Mouse (Mus musculus) brown adipose tissue, adult 24 weeks (tissue): ENCODE data around the gene Btbd2. TPM values are rescaled to one million over a fixed set of nuclear protein-coding genes. Genes with fewer than 3 reads are reported as not detected.
"Not testable (repeated sequence)": the region's sequence is repeated elsewhere in the genome, so short reads cannot be mapped to it uniquely, and the experiment has no call there.

Experiments used
- H3K27ac ChIP-seq: fragments of 200-500 bp; replicated peaks from 2 replicates; pipeline ENCODE4 v1.5.1; 2012; ENCODE audit warnings: low read depth, mild to moderate bottlenecking, low read length
- H3K4me1 ChIP-seq: fragments of 200-500 bp; 2 replicates; pipeline ENCODE4 v1.6.1; 2012; ENCODE audit warnings: low read length, mixed read lengths; ENCODE audit not compliant: control insufficient read depth, insufficient read depth, insufficient read length
- H3K4me3 ChIP-seq: fragments of 200-500 bp; 2 replicates; pipeline ENCODE4 v1.5.1; 2012; ENCODE audit warnings: low read depth, mild to moderate bottlenecking, low read length, moderate library complexity; ENCODE audit not compliant: insufficient read depth
- polyA plus RNA-seq: library from polyadenylated mRNA; stranded (reverse); fragments of >200 nt; gene quantifications from 2 replicates; pipeline ENCODE4 v1.2.4, GENCODE M21; 2012; ENCODE audit not compliant: missing spikeins, insufficient read depth, insufficient read length

Gene Btbd2
- polyA plus RNA-seq, 1 experiment = 20.6 TPM

GRCm38 (mm10) chr10:80653156-80653720 is 3.6 kb downstream of the Btbd2 start:
- H3K27ac ChIP-seq = no peak overlapping the region

GRCm38 (mm10) chr10:80650392-80650791 is 6.5 kb downstream of the Btbd2 start:
- H3K27ac ChIP-seq = no peak overlapping the region
- H3K4me1 ChIP-seq = peaks cover 4% of the 10 kb centered on the region; the same call in 1 of the 2 replicates
- no peak overlapping the region for H3K4me3 ChIP-seq

More at GRCm38 (mm10) chr10:80653156-80653720, 3.6 kb downstream of the Btbd2 start:
- peaks cover 7% of the 10 kb centered on the region for H3K4me1 ChIP-seq
- no peak overlapping the region for H3K4me3 ChIP-seq

GRCm38 (mm10) chr10:80649910-80650309 is 7.0 kb downstream of the Btbd2 start:
- H3K4me3 ChIP-seq, H3K27ac ChIP-seq, H3K4me1 ChIP-seq: not testable (repeated sequence)

- no peak overlapping the region for H3K27ac ChIP-seq
Measured at GRCm38 (mm10) chr10:80646936-80647335, 9.9 kb downstream of the Btbd2 start.

GRCm38 (mm10) chr10:80635345-80635744 is 21.5 kb downstream of the Btbd2 start:
- Histone ChIP-seq H3K4me3 (no peak overlapping the region), H3K27ac (no peak overlapping the region), H3K4me1 (peaks cover 2% of the 10 kb centered on the region; the same call in 1 of the 2 replicates)

More at GRCm38 (mm10) chr10:80646936-80647335, 9.9 kb downstream of the Btbd2 start:
- H3K4me3 ChIP-seq = no peak overlapping the region
- no peaks in the 10 kb centered on the region for H3K4me1 ChIP-seq

- Histone ChIP-seq H3K4me3 (no peak overlapping the region), H3K4me1 (peaks cover 36% of the 10 kb centered on the region), H3K27ac (no peak overlapping the region)
Measured at GRCm38 (mm10) chr10:80628925-80629324, 27.9 kb downstream of the Btbd2 start.

GRCm38 (mm10) chr10:80627685-80628084 is 29.2 kb downstream of the Btbd2 start:
- Histone ChIP-seq H3K4me1 (peaks cover 36% of the 10 kb centered on the region), H3K4me3 (no peak overlapping the region), H3K27ac (no peak overlapping the region)

GRCm38 (mm10) chr10:80625764-80626163 is 31.1 kb downstream of the Btbd2 start:
- H3K4me1 ChIP-seq = peaks cover 36% of the 10 kb centered on the region
- H3K4me3 ChIP-seq = no peak overlapping the region
- no peak overlapping the region for H3K27ac ChIP-seq

- peak overlapping the region; percentile 87 for H3K4me3 ChIP-seq
- peak overlapping the region; percentile 88 for H3K27ac ChIP-seq
- H3K4me1 ChIP-seq = peaks cover 18% of the 10 kb centered on the region
Measured at GRCm38 (mm10) chr10:80623457-80624191, 33.2 kb downstream of the Btbd2 start.

GRCm38 (mm10) chr10:80622661-80623456 is 34.0 kb downstream of the Btbd2 start, which contains the start of gene Csnk1g2:
Gene Csnk1g2, plus strand, starts transcription at chr10:80622838.
- H3K4me1 ChIP-seq = peaks cover 12% of the 10 kb centered on the region
- peak within 1 kb of the TSS; percentile 88 for H3K27ac ChIP-seq
- H3K4me3 ChIP-seq = peak within 1 kb of the TSS; percentile 87

- H3K4me3 ChIP-seq = peak overlapping the region; percentile 68
- H3K27ac ChIP-seq = peak overlapping the region; percentile 85
- H3K4me1 ChIP-seq = peaks cover 5% of the 10 kb centered on the region; the same call in 1 of the 2 replicates
Measured at GRCm38 (mm10) chr10:80621940-80622660, 34.8 kb downstream of the Btbd2 start.

- H3K4me1 ChIP-seq = peaks cover 5% of the 10 kb centered on the region; the same call in 1 of the 2 replicates
- peak overlapping the region; percentile 68 for H3K4me3 ChIP-seq
- H3K27ac ChIP-seq = peak overlapping the region; percentile 9; the same call in 1 of the 2 replicates
Measured at GRCm38 (mm10) chr10:80621690-80621939, 35.3 kb downstream of the Btbd2 start.

GRCm38 (mm10) chr10:80620796-80621689 is 35.8 kb downstream of the Btbd2 start:
- peak overlapping the region; percentile 68 for H3K4me3 ChIP-seq
- peaks cover 5% of the 10 kb centered on the region; the same call in 1 of the 2 replicates for H3K4me1 ChIP-seq
- H3K27ac ChIP-seq = peak overlapping the region; percentile 9; the same call in 1 of the 2 replicates

- Histone ChIP-seq H3K4me3 (no peak overlapping the region), H3K27ac (no peak overlapping the region), H3K4me1 (peaks cover 5% of the 10 kb centered on the region; the same call in 1 of the 2 replicates)
Measured at GRCm38 (mm10) chr10:80620365-80620764, 36.5 kb downstream of the Btbd2 start.
